Mouse (Mus musculus): ENCODE data around the gene Enam. TPM values are rescaled to one million over a fixed set of nuclear protein-coding genes. Genes with fewer than 3 reads are reported as not detected.

Enam gene
- not detected for total RNA-seq (2021)
- polyA plus RNA-seq (2012; rRNA removed) = not detected in 2 replicates
- long read RNA-seq = 0 reads

DNA sequence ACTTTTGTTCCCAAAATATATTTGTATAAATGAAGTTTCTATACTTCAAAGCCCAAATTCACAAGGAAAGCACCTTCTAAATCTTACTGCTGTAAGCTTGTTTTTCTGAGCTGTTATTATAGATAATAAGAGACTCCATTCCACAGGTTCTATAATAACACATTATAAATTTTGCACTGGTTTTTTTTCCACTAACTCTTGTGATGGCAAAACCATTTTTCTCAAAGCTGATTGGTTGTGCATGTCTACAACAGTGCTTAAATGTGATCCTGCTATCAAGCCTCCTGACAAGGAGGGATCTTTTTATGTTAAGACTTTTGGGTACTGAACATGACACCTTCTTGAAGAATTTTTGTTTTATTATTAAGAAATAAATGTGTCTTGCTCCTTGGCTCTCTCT is at the start of gene Enam:
TSS of gene Enam (plus strand) at position 301 of the 400 bp plus-strand sequence.
- DNase-seq = no peak
- Histone ChIP-seq H3K9ac (ENCODE audit: low read depth, low read length) (no peak within 1 kb of the TSS), H3K36me3 (ENCODE audit: control insufficient read depth, insufficient read depth, low read length) (no peaks in the 10 kb centered on the region), H3K4me1 (ENCODE audit: control insufficient read depth, insufficient read depth, low read length) (no peaks in the 10 kb centered on the region), H3K27ac (no peak within 1 kb of the TSS), H3K79me2 (replicated peaks; ENCODE audit: control insufficient read depth, insufficient read depth, low read length) (no peaks in the 10 kb centered on the region), H3K27me3 (ENCODE audit: control insufficient read depth, insufficient read depth, low read length) (no peaks in the 10 kb centered on the region), H3K4me3 (no peak within 1 kb of the TSS)
- no peak for TF ChIP-seq CTCF (IDR thresholded peaks at IDR 0.05)
- TF ChIP-seq EP300 (IDR thresholded peaks at IDR 0.05; ENCODE audit: insufficient read depth, low read depth, low read length) = no peak
- no peak for TF ChIP-seq POLR2A (IDR thresholded peaks at IDR 0.05; ENCODE audit: insufficient read depth, low read depth, low read length)
- intact Hi-C loops (cut with DNase I) = no loop called here

DNA sequence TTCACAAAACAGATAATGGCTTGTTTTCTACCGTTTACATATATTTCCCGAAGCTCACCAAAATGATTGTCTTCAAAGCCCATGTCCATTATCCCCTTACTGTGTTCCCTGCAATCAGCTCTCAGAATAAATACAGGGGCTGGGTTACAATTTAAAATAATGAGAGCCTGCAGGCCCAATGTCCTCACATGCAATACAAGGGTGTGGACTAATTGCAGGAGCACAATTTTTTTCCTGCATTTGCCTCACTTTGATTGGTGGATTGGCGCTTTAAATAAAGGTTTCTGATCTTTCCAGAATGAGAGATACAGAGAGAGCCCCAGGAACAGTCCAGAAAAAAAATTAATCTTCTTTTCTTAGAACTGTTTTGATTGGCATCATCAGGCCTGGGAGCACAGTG is 32.1 kb upstream of the Enam start, which contains the start of gene Ambn:
TSS of gene Ambn (plus strand) at position 301 of the 400 bp plus-strand sequence.
- TF ChIP-seq CTCF (IDR thresholded peaks at IDR 0.05) (no peak), POLR2A (IDR thresholded peaks at IDR 0.05; ENCODE audit: insufficient read depth, low read depth, low read length) (no peak), EP300 (IDR thresholded peaks at IDR 0.05; ENCODE audit: insufficient read depth, low read depth, low read length) (no peak)
- H3K36me3 ChIP-seq (ENCODE audit: control insufficient read depth, insufficient read depth, low read length) = no peaks in the 10 kb centered on the region
- intact Hi-C loops (cut with DNase I) = no loop called here
- H3K9ac ChIP-seq (ENCODE audit: low read depth, low read length) = no peak within 1 kb of the TSS
- H3K4me1 ChIP-seq (ENCODE audit: control insufficient read depth, insufficient read depth, low read length) = no peaks in the 10 kb centered on the region
- DNase-seq = no peak
- no peak within 1 kb of the TSS for H3K27ac ChIP-seq
- no peaks in the 10 kb centered on the region for H3K27me3 ChIP-seq (ENCODE audit: control insufficient read depth, insufficient read depth, low read length)
- 80% methylated on average over 3 of the region's 3 CpGs for WGBS
- no peak within 1 kb of the TSS for H3K4me3 ChIP-seq
- H3K79me2 ChIP-seq (replicated peaks; ENCODE audit: control insufficient read depth, insufficient read depth, low read length) = no peaks in the 10 kb centered on the region

GRCm38 (mm10) chr5:88467471-88467870 is 20.3 kb upstream of the Enam start:
- DNase-seq = peak in 1 of 2 experiments; percentile 1
- H3K4me1 ChIP-seq (ENCODE audit: control insufficient read depth, insufficient read depth, low read length) = no peaks in the 10 kb centered on the region
- 80% methylated on average over 2 of the region's 2 CpGs for WGBS
- no peak for TF ChIP-seq EP300 (IDR thresholded peaks at IDR 0.05; ENCODE audit: insufficient read depth, low read depth, low read length)
- no peak for TF ChIP-seq CTCF (IDR thresholded peaks at IDR 0.05)
- no peak for TF ChIP-seq POLR2A (IDR thresholded peaks at IDR 0.05; ENCODE audit: insufficient read depth, low read depth, low read length)
- no peak overlapping the region for H3K4me3 ChIP-seq
- no peaks in the 10 kb centered on the region for H3K79me2 ChIP-seq (replicated peaks; ENCODE audit: control insufficient read depth, insufficient read depth, low read length)
- no peaks in the 10 kb centered on the region for H3K36me3 ChIP-seq (ENCODE audit: control insufficient read depth, insufficient read depth, low read length)
- no peak overlapping the region for H3K9ac ChIP-seq (ENCODE audit: low read depth, low read length)
- intact Hi-C loops (cut with DNase I) = no loop called here
- H3K27me3 ChIP-seq (ENCODE audit: control insufficient read depth, insufficient read depth, low read length) = no peaks in the 10 kb centered on the region
- no peak overlapping the region for H3K27ac ChIP-seq

DNA sequence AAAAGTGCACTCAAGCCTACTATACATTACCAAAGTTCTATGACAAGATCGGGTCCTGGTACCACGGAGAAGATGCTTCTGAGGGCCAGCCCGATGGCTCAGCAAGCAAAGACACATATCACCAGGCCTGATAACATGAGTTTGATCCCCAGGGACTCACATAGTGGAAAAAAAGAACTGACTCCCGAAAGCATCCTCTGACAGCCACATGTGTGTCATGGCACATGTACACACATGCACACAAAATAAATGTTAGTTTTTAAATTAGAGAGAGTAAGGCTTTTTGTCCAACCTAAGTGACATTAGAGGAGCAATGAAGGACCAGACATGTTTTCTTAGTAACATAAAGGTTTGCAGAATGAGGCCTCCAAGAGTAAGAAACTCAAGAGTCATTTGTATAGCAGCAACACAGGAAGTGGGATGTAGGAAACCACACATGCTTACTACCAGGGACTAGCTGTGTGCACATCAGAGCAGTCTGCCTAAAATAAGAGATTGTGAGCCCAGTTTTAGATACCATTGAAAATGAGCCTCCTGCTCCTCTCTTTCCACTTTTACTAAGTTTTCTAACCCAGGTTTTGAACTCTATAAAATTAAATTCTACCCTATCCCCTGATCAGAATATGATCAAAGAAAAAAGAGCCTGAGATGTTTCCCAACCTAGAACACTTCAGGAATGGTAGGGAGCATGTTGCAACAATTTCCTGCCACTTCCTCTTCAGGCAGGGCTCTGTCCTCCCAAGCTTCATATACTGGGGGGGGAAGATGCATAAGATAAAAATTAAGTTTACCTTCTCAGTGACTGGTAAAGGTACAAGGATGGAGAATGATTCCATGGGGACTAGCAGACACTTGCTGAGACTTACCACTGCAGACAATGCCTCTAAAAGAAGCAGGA is 18.7 kb upstream of the Enam start:
- 75% methylated on average over 4 of the region's 4 CpGs for WGBS
- no peak overlapping the region for H3K4me3 ChIP-seq
- intact Hi-C loops (cut with DNase I) = no loop called here

DNA sequence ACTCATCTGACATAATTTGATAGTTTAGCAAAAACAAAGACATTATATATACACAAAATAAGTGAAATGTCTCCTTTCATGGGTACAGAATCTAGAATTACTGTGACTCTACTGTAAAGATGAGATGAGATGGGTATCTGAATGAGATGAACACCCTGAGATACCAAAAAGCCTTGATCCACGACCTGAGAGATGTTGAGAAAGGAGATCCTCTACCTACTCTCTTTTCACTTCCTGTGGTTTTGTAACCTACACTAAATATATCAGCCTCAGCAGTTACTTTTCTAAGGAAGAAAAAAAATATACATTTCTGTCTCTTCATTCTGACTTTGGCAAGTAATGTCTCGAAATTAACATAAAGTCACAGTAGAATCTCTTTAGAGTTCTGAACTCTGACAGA is 1.2 kb downstream of the Enam start:
- no peak overlapping the region for H3K4me3 ChIP-seq
- H3K27ac ChIP-seq = no peak overlapping the region
- intact Hi-C loops (cut with DNase I) = no loop called here
- no peaks in the 10 kb centered on the region for H3K27me3 ChIP-seq (ENCODE audit: control insufficient read depth, insufficient read depth, low read length)
- no peaks in the 10 kb centered on the region for H3K79me2 ChIP-seq (replicated peaks; ENCODE audit: control insufficient read depth, insufficient read depth, low read length)
- H3K4me1 ChIP-seq (ENCODE audit: control insufficient read depth, insufficient read depth, low read length) = no peaks in the 10 kb centered on the region
- H3K9ac ChIP-seq (ENCODE audit: low read depth, low read length) = no peak overlapping the region
- 52% methylated on average over 2 of the region's 2 CpGs for WGBS
- no peak for DNase-seq
- no peaks in the 10 kb centered on the region for H3K36me3 ChIP-seq (ENCODE audit: control insufficient read depth, insufficient read depth, low read length)
- no peak for TF ChIP-seq CTCF (IDR thresholded peaks at IDR 0.05)
- TF ChIP-seq POLR2A (IDR thresholded peaks at IDR 0.05; ENCODE audit: insufficient read depth, low read depth, low read length) = no peak

More for the DNA sequence above, 18.7 kb upstream of the Enam start:
- no peak for TF ChIP-seq POLR2A (IDR thresholded peaks at IDR 0.05; ENCODE audit: insufficient read depth, low read depth, low read length)
- no peak for TF ChIP-seq EP300 (IDR thresholded peaks at IDR 0.05; ENCODE audit: insufficient read depth, low read depth, low read length)
- no peak for TF ChIP-seq CTCF (IDR thresholded peaks at IDR 0.05)
- H3K4me1 ChIP-seq (ENCODE audit: control insufficient read depth, insufficient read depth, low read length) = no peaks in the 10 kb centered on the region
- H3K36me3 ChIP-seq (ENCODE audit: control insufficient read depth, insufficient read depth, low read length) = no peaks in the 10 kb centered on the region
- no peak overlapping the region for H3K9ac ChIP-seq (ENCODE audit: low read depth, low read length)
- no peak overlapping the region for H3K27ac ChIP-seq
- no peaks in the 10 kb centered on the region for H3K27me3 ChIP-seq (ENCODE audit: control insufficient read depth, insufficient read depth, low read length)
- DNase-seq = no peak
- H3K79me2 ChIP-seq (replicated peaks; ENCODE audit: control insufficient read depth, insufficient read depth, low read length) = no peaks in the 10 kb centered on the region

- Histone ChIP-seq H3K9ac (ENCODE audit: low read depth, low read length) (no peak overlapping the region), H3K4me3 (no peak overlapping the region), H3K27ac (no peak overlapping the region), H3K27me3 (ENCODE audit: control insufficient read depth, insufficient read depth, low read length) (no peaks in the 10 kb centered on the region), H3K4me1 (ENCODE audit: control insufficient read depth, insufficient read depth, low read length) (no peaks in the 10 kb centered on the region), H3K79me2 (replicated peaks; ENCODE audit: control insufficient read depth, insufficient read depth, low read length) (no peaks in the 10 kb centered on the region), H3K36me3 (ENCODE audit: control insufficient read depth, insufficient read depth, low read length) (no peaks in the 10 kb centered on the region)
- no peak for DNase-seq
- TF ChIP-seq POLR2A (IDR thresholded peaks at IDR 0.05; ENCODE audit: insufficient read depth, low read depth, low read length) (no peak), EP300 (IDR thresholded peaks at IDR 0.05; ENCODE audit: insufficient read depth, low read depth, low read length) (no peak), CTCF (IDR thresholded peaks at IDR 0.05) (no peak)
- WGBS = 76% methylated on average over 5 of the region's 5 CpGs
- intact Hi-C loops (cut with DNase I) = no loop called here
These were observed 3.3 kb downstream of the Enam start for GRCm38 (mm10) chr5:88491111-88491510.
